Mouse (Mus musculus) C2C12 (cell line): ENCODE measurements around the gene Ctss.

Source experiments
- CEBPB ChIP-seq: IDR thresholded peaks from one replicate; pipeline ENCODE4 v1.6.1; 2011; ENCODE audit warnings: low read depth, mild to moderate bottlenecking, control low read depth, moderate library complexity
- CTCF ChIP-seq: IDR thresholded peaks from one replicate; pipeline ENCODE4 v1.5.1; 2011; ENCODE audit not compliant: control insufficient read depth, insufficient read depth, insufficient read length
- FOSL1 ChIP-seq: IDR thresholded peaks from one replicate; pipeline ENCODE4 v1.8.0; 2011; ENCODE audit warnings: mild to moderate bottlenecking, low read length; ENCODE audit not compliant: poor library complexity, insufficient read depth, severe bottlenecking
- MYOD1 ChIP-seq: IDR thresholded peaks from one replicate; pipeline ENCODE4 v1.6.1; 2011; ENCODE audit warnings: low read depth; ENCODE audit not compliant: control insufficient read depth, insufficient read length
- MYOG ChIP-seq: IDR thresholded peaks from one replicate; pipeline ENCODE4 v1.6.1; 2011; ENCODE audit not compliant: control insufficient read depth, insufficient read length; ENCODE audit errors: extremely low read depth
- USF1 ChIP-seq: IDR thresholded peaks from one replicate; pipeline ENCODE4 v1.6.1; 2011; ENCODE audit warnings: low read depth, mild to moderate bottlenecking, control low read depth, moderate library complexity

DNA sequence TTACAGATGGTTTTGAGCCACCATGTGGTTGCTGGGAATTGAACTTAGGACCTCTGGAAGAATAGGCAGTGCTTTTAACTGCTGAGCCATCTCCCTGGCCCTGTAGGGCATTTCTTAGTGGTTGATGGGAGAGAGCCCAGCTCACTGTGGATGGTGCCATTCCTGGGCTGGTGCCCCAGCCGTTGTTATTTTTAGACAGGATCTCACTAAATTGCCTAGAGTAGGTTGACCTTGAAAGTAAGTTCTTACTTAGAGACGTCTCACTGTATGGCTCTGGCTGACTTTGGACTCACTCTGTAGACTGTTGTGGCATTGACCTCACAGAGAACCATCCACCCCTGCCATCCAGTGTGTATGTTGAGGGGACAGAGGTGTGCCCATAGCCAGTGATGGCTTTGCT is 28.4 kb upstream of the Ctss start:
- TF ChIP-seq CTCF, result no peak
- no peak for TF ChIP-seq CEBPB
- TF ChIP-seq MYOG, result no peak
- TF ChIP-seq FOSL1, result no peak
- TF ChIP-seq USF1, result no peak
- TF ChIP-seq MYOD1, result no peak
